Mouse (Mus musculus): ENCODE results near the gene Rora. TPM values are rescaled to one million over a fixed set of nuclear protein-coding genes. Genes with fewer than 3 reads are reported as not detected.
"Not testable (repeated sequence)": the region's sequence is repeated elsewhere in the genome, so short reads cannot be mapped to it uniquely, and the experiment has no call there.

Gene Rora
- polyA plus RNA-seq, 1 experiment: 0.86 TPM

DNA sequence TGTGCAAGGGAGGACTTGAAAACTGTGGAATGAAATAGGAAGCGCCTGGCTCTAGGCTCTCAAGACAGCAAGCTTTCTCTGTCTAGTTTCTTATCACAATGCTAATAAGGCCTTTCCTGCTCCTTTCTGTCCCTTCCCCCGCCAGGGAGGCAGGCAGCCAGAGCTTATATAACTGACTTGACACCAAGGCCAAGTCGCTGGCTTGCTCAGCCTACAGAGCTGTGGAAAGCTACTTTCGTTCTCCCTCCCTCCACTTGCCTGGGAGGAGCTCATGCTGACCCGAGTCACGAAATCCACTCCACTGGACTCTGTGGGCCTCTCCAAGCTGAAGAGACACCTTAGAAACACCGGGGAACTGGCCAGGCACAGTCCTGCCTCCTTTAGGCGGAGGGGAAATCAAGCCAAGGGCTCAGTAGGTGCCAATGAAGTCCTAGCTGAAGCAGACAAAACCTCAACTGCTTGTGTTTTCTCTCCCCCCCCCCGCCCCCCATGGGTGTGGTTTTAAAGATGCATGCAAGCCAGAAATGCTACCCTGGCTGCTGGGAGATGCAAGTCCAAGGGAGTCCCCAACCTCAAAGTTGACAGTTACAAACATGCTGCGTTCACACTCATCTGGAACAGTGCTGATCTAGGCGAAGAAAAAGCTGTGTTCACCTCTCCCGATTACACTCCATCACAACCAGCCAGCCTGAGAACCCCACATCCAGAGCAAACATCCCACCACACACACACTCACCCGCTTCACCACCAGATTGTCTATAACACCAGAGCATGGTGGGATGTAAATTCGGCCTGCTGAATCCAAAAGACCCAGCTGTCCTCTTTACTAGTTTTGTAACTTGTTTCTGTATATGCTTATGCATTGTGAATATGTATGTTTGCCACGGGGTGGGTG lies 438.8 kb downstream of the Rora start:
- Histone ChIP-seq H3K4me2 (ENCODE audit: low read depth) (no peak overlapping the region), H3K27me3 (ENCODE audit: control insufficient read depth, insufficient read depth, insufficient read length) (peaks cover 21% of the 10 kb centered on the region), H3K36me3 (ENCODE audit: control insufficient read depth, insufficient read depth) (no peaks in the 10 kb centered on the region), H3ac (ENCODE audit: control insufficient read depth, insufficient read length) (no peak overlapping the region), H3K4me3 (no peak overlapping the region), H3K79me2 (ENCODE audit: control insufficient read depth, insufficient read depth) (no peaks in the 10 kb centered on the region)
- TF ChIP-seq TCF12 (IDR thresholded peaks at IDR 0.05; ENCODE audit: insufficient read depth, poor library complexity, severe bottlenecking): no peak
- no peak for TF ChIP-seq MAX (IDR thresholded peaks at IDR 0.05; ENCODE audit: low read depth)
- no peak for TF ChIP-seq USF1 (IDR thresholded peaks at IDR 0.05; ENCODE audit: low read depth)
- TF ChIP-seq E2F4 (IDR thresholded peaks at IDR 0.05; ENCODE audit: insufficient read depth): no peak
- no peak for TF ChIP-seq SRF (IDR thresholded peaks at IDR 0.05; ENCODE audit: control insufficient read depth, insufficient read length, low read depth)
- TF ChIP-seq TCF3 (IDR thresholded peaks at IDR 0.05; ENCODE audit: insufficient read length, low read depth): no peak
- no peak for TF ChIP-seq MYOD1 (IDR thresholded peaks at IDR 0.05; ENCODE audit: control insufficient read depth in 1 of 3, insufficient read length in 2 of 3, low read depth in 2 of 3)
- no peak for TF ChIP-seq MYOG (IDR thresholded peaks at IDR 0.05; ENCODE audit: control insufficient read depth in 1 of 3, insufficient read depth in 1 of 3, insufficient read length in 2 of 3, low read depth in 2 of 3)
- no peak for TF ChIP-seq POLR2A (IDR thresholded peaks at IDR 0.05; ENCODE audit: insufficient read length, low read depth)
- TF ChIP-seq CEBPB (IDR thresholded peaks at IDR 0.05; ENCODE audit: insufficient read depth, poor library complexity, severe bottlenecking): no peak
- TF ChIP-seq POLR2AphosphoS2 (IDR thresholded peaks at IDR 0.05; ENCODE audit: insufficient read length, low read depth): no peak

DNA sequence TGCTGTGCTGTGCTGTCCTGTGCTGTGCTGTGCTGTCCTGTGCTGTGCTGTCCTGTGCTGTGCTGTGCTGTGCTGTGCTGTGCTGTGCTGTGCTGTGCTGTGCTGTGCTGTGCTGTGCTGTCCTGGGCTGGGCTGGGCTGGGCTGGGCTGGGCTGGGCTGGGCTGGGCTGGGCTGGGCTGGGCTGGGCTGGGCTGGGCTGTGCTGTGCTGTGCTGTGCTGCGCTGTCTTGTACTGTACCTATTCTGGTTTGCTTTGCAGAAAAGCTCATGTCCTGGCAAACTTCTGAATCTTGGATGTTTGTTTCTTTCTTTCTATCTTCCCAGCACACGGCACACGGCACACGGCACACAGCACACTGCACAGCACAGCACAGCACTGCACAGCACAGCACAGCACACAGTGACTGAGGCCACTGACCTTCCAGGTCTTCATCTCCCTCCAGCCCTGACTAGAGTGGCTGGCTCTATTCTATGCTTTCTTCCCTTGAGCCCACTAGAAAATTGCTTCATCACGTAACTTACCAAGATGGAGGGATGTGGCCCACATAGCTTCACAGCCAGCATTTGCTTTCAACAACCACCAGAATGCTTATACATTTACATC lies 446.7 kb downstream of the Rora start:
- not testable (repeated sequence) for H3K4me3 ChIP-seq; H3K79me2 ChIP-seq (ENCODE audit: control insufficient read depth, insufficient read depth); H3K4me2 ChIP-seq (ENCODE audit: low read depth); H3K36me3 ChIP-seq (ENCODE audit: control insufficient read depth, insufficient read depth); H3ac ChIP-seq (ENCODE audit: control insufficient read depth, insufficient read length)
- peaks cover 20% of the 10 kb centered on the region for H3K27me3 ChIP-seq (ENCODE audit: control insufficient read depth, insufficient read depth, insufficient read length)

DNA sequence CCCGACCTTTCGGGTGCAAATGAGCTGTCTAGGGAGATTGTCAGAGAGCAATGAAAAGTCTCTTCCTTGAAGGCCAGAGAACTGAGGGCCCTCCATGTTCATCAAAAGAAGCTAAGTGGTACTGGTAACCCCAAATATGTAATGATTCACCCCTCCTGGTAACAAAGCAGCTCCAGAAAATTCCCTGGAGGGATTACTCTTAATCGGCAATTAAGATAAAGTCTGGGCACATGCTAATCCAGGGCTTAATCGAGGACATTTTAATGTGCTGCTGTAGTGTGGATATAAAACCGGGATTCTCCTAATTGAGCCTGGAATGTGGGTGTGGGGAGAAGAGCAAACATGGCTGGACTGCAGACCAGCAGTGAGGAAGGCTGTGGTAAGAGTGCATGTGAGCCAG lies 450.7 kb downstream of the Rora start:
- no peaks in the 10 kb centered on the region for H3K36me3 ChIP-seq (ENCODE audit: control insufficient read depth, insufficient read depth)
- no peak overlapping the region for H3K4me3 ChIP-seq
- peaks cover 29% of the 10 kb centered on the region for H3K27me3 ChIP-seq (ENCODE audit: control insufficient read depth, insufficient read depth, insufficient read length)
- TF ChIP-seq MYOG (IDR thresholded peaks at IDR 0.05; ENCODE audit: control insufficient read depth in 1 of 3, insufficient read depth in 1 of 3, insufficient read length in 2 of 3, low read depth in 2 of 3) (no peak), REST (IDR thresholded peaks at IDR 0.05; ENCODE audit: insufficient read depth, insufficient read length) (no peak), E2F4 (IDR thresholded peaks at IDR 0.05; ENCODE audit: insufficient read depth) (no peak), MYOD1 (IDR thresholded peaks at IDR 0.05; ENCODE audit: control insufficient read depth in 1 of 3, insufficient read length in 2 of 3, low read depth in 2 of 3) (no peak), TCF3 (IDR thresholded peaks at IDR 0.05; ENCODE audit: insufficient read length, low read depth) (no peak), USF1 (IDR thresholded peaks at IDR 0.05; ENCODE audit: low read depth) (no peak), CEBPB (IDR thresholded peaks at IDR 0.05; ENCODE audit: insufficient read depth, poor library complexity, severe bottlenecking) (no peak), SRF (IDR thresholded peaks at IDR 0.05; ENCODE audit: control insufficient read depth, insufficient read length, low read depth) (no peak), MAX (IDR thresholded peaks at IDR 0.05; ENCODE audit: low read depth) (no peak), POLR2A (IDR thresholded peaks at IDR 0.05; ENCODE audit: insufficient read length, low read depth) (no peak), POLR2AphosphoS2 (IDR thresholded peaks at IDR 0.05; ENCODE audit: insufficient read length, low read depth) (no peak)
- no peak overlapping the region for H3ac ChIP-seq (ENCODE audit: control insufficient read depth, insufficient read length)
- no peak overlapping the region for H3K4me2 ChIP-seq (ENCODE audit: low read depth)
- H3K79me2 ChIP-seq (ENCODE audit: control insufficient read depth, insufficient read depth): no peaks in the 10 kb centered on the region

DNA sequence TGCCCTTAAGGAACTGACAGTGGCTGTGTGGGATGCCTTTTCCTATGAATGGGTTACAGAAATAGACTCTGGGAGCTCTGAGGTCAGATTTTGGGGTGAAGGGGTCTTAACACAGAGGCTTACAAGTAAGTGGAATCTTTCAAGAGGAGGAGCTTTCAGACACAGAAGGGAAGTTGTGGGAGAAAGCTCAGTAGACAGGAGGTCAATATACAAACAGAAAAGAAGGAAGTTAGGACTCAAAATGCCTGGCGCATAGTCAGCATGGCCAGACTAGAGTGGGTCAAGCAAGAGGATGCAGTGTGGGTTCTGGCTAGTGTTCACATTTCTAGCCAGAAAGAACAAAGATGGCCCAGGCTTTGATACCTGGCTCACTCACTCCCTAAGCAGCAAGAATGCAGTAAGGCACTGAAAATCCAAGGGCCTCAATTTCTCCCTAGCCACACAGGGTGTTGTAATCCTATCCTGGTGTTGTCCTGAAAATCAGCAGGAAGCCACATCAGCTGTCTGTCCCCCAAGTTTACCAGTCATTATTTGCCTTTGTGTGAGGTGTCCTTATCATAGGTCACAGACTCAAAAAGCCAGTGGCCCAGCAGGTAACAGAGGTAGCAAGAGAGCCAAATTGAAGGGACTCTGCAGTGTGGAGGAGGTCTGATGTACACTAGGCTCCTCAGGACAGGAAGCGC lies 456.2 kb downstream of the Rora start:
- H3K79me2 ChIP-seq (ENCODE audit: control insufficient read depth, insufficient read depth): no peaks in the 10 kb centered on the region
- H3K4me2 ChIP-seq (ENCODE audit: low read depth): no peak overlapping the region
- no peak overlapping the region for H3K4me3 ChIP-seq
- H3K36me3 ChIP-seq (ENCODE audit: control insufficient read depth, insufficient read depth): no peaks in the 10 kb centered on the region
- H3K27me3 ChIP-seq (ENCODE audit: control insufficient read depth, insufficient read depth, insufficient read length): peaks cover 15% of the 10 kb centered on the region
- H3ac ChIP-seq (ENCODE audit: control insufficient read depth, insufficient read length): no peak overlapping the region
- TF ChIP-seq TCF3 (IDR thresholded peaks at IDR 0.05; ENCODE audit: insufficient read length, low read depth): no peak
- no peak for TF ChIP-seq POLR2AphosphoS2 (IDR thresholded peaks at IDR 0.05; ENCODE audit: insufficient read length, low read depth)
- TF ChIP-seq E2F4 (IDR thresholded peaks at IDR 0.05; ENCODE audit: insufficient read depth): no peak

DNA sequence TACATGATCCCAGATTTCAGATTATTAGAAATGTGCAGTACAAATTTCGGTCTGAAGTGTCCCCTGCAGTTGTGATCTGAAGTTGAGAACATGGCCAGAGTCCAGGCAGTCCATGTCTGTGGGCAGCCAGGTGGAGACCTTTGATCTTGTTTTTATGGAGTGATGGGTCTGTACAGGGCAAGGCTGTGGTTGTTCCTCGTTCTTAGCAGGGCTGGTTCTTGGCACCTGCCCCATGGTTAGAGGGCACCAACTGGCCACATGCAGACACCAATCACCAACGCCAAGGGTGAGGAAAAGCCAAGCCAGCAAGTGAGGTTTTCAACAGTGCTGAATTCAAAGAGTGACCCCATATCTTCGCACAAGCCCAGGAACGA lies 456.7 kb downstream of the Rora start:
- no peak overlapping the region for H3K4me3 ChIP-seq
- no peaks in the 10 kb centered on the region for H3K79me2 ChIP-seq (ENCODE audit: control insufficient read depth, insufficient read depth)
- no peak overlapping the region for H3ac ChIP-seq (ENCODE audit: control insufficient read depth, insufficient read length)
- no peak overlapping the region for H3K4me2 ChIP-seq (ENCODE audit: low read depth)
- TF ChIP-seq TCF3 (IDR thresholded peaks at IDR 0.05; ENCODE audit: insufficient read length, low read depth): no peak
- no peak for TF ChIP-seq USF1 (IDR thresholded peaks at IDR 0.05; ENCODE audit: low read depth)
- no peak for TF ChIP-seq SRF (IDR thresholded peaks at IDR 0.05; ENCODE audit: control insufficient read depth, insufficient read length, low read depth)
- TF ChIP-seq MYOG (IDR thresholded peaks at IDR 0.05; ENCODE audit: control insufficient read depth in 1 of 3, insufficient read depth in 1 of 3, insufficient read length in 2 of 3, low read depth in 2 of 3): no peak
- TF ChIP-seq CEBPB (IDR thresholded peaks at IDR 0.05; ENCODE audit: insufficient read depth, poor library complexity, severe bottlenecking): no peak
- TF ChIP-seq E2F4 (IDR thresholded peaks at IDR 0.05; ENCODE audit: insufficient read depth): no peak
- TF ChIP-seq MAX (IDR thresholded peaks at IDR 0.05; ENCODE audit: low read depth): no peak
- TF ChIP-seq POLR2AphosphoS2 (IDR thresholded peaks at IDR 0.05; ENCODE audit: insufficient read length, low read depth): no peak
- peaks cover 15% of the 10 kb centered on the region for H3K27me3 ChIP-seq (ENCODE audit: control insufficient read depth, insufficient read depth, insufficient read length)
- no peaks in the 10 kb centered on the region for H3K36me3 ChIP-seq (ENCODE audit: control insufficient read depth, insufficient read depth)
